Mouse (Mus musculus): ENCODE data around the gene Atg4c.

Gene Atg4c

DNA sequence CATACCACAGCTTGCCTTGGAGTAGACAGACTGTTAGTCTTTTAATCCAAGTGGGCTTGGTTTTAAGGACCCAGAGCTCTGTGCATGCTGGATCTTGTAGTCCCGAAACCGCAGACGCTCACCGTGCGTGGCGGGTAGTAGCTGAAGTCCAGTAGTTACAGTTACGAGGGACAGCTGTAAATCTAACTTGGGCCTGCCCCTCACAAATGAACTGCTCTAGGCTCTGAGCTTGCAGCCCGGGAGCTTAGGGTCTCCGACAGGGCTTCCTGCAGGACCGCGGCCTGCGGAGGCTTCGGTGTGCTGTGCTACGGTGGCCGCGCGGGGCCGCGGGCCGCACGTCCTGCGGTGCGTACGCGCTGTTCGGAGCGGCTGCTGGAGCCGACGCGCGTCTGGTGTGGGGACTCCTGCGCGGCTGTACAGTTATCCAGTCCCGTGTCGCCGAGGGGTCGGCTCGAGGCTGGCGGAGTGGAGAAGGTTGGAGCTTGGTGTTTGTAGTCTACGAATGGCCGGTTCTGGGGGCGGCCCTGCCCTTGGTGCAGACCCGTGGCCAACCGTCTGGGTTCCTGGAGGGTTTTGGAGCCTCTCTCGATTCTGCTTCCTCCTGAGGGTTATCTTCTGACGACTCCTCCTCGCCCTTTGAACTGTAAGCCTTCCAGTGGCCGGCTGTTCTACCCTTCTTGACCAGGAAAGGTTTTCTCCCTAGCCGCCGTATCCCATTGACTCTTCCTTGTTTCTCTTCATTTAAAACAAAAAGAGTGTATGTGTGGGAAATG is at the start of gene Atg4c:
TSS of gene Atg4c (plus strand) at position 125 of the 773 bp plus-strand sequence.
- peak; percentile 31; the same call in 1 of the 2 replicates for TF ChIP-seq GATA4 (IDR thresholded peaks at IDR 0.05; ENCODE audit: insufficient replicate concordance, low read length)

DNA sequence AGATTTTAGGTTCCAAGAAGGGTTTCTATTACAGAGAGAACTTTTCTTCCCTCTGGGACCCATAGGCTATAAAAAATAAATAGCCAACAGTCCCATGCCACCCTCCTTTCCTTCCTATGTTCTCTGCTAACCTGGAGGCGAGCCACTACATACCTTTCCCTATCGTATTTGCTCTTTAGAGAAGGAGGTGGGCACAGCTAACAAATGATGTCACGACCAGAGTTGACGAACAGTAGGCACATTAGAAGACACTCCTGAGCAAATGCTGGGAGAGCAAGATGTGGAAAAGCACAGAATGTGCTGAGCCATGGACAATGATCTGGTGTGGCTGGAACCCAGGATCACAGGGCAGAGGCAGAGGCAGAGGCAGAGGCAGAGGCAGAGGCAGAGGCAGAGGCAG is 42.3 kb upstream of the Atg4c start:
- no peak for TF ChIP-seq GATA4 (IDR thresholded peaks at IDR 0.05; ENCODE audit: insufficient replicate concordance, low read length)

DNA sequence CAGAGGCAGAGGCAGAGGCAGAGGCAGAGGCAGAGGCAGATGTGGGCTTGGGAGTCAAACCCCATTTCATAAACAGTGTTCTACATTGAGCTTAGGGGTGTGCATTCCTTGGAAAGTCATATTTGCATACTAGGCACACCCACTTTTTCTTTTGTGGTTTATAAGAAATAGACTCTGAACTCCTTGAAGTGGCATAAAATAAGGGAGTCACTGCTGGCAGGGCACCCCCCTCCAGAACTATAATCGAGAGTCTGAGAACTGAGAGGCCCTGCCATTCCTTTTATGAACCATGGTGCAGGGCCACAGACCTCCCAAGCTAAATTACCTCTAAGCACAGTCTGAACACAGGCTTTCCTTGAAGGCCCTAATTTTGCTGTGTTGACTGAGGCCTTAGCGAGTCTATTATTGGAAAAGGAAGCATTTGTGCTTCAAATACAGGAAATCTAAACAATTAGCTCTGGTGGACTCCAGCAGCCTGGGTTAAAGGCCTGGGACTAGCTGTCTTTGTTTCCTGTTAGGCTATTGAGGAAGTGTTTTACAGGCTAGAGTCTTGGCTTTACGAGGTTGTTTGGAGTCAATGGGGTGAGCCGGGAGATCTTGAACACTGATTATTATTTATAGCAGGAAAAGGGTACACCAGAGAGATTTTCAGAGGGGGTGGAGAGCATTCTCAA is 41.7 kb upstream of the Atg4c start:
- TF ChIP-seq GATA4 (IDR thresholded peaks at IDR 0.05; ENCODE audit: insufficient replicate concordance, low read length): no peak

DNA sequence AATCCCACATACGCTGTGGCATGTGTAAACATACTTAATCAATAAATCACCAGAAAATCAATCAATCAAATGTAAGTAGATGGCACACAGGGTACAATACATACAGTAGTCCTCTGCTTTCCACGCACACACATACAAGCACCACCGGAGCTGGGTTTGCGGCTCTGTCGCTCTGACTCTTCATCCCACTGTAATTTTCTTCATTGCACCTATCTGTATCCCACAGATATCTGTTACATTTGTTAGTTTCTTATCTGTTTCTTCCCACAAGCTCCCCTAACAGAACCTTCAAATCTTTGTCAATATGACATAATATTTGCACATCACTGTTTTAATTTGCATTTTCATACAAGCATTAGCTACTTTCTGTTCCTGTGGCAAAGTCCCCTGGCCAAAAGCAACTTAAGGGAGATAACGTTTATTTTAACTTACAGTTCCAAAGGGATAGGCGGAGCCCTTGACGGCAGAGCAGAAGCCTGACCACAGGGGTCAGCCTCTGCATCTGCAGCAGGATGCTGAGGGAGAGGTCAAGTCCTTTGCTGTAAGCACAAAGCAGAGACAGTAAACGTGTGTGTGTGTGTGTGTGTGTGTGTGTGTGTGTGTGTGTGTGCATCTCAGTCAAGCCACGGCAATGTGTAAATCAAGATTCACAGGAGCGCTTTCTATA is 37.0 kb upstream of the Atg4c start:
- no peak for TF ChIP-seq GATA4 (IDR thresholded peaks at IDR 0.05; ENCODE audit: insufficient replicate concordance, low read length)

GRCm38 (mm10) chr4:99158495-99158894 is 35.2 kb upstream of the Atg4c start:
- TF ChIP-seq GATA4 (IDR thresholded peaks at IDR 0.05; ENCODE audit: insufficient replicate concordance, low read length): no peak

- TF ChIP-seq GATA4 (IDR thresholded peaks at IDR 0.05; ENCODE audit: insufficient replicate concordance, low read length): no peak
These were observed 33.3 kb upstream of the Atg4c start for GRCm38 (mm10) chr4:99160414-99160813.

GRCm38 (mm10) chr4:99160899-99161298 is 32.8 kb upstream of the Atg4c start:
- no peak for TF ChIP-seq GATA4 (IDR thresholded peaks at IDR 0.05; ENCODE audit: insufficient replicate concordance, low read length)

DNA sequence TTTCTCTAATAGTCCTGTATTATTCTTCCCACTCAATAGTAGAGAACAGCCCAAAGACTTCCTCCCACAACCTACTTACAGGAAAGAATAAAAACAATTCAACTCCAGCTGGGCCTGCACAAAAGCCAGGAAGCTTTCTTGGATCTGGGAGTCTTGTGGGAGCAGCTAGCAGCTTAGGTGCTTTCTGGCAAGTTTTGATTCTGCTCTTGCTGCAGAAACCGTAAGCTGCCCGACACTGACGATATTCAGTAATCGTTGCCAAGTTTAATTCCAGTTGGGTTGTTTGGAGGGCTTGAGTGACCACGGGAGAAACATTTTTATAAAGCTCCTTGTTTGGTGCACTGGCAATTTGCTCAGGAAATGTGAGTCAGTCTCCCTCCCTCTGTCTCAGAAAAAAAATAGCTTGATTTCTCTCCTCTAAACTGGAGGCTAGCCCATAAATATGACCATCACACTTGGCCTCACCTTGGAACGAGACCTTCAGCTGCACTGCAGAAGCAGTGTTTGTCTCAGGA is 32.2 kb upstream of the Atg4c start:
- no peak for TF ChIP-seq GATA4 (IDR thresholded peaks at IDR 0.05; ENCODE audit: insufficient replicate concordance, low read length)

DNA sequence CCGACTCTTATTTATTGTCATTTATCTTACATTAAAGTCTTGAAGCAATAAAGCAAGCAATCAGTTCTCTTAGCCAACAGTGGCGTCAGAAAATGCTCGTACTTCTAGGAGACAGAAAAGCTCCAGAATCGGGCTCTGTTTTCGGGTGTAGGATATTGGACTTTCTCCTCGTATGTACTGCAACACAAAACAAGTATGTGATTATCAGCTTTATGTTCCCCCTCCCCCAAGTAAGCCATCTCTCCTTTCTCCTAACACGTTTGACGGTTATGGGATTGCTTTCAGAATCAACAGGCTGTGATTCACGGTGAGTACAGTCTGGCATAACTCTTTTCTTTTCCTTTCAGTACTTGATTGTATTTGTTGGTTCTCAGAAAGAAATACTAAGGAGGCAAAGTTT is 30.7 kb upstream of the Atg4c start:
- TF ChIP-seq GATA4 (IDR thresholded peaks at IDR 0.05; ENCODE audit: insufficient replicate concordance, low read length): no peak

- no peak for TF ChIP-seq GATA4 (IDR thresholded peaks at IDR 0.05; ENCODE audit: insufficient replicate concordance, low read length)
These were observed 30.2 kb upstream of the Atg4c start for GRCm38 (mm10) chr4:99163547-99163946.

GRCm38 (mm10) chr4:99168869-99169268 is 24.9 kb upstream of the Atg4c start:
- TF ChIP-seq GATA4 (IDR thresholded peaks at IDR 0.05; ENCODE audit: insufficient replicate concordance, low read length): no peak

DNA sequence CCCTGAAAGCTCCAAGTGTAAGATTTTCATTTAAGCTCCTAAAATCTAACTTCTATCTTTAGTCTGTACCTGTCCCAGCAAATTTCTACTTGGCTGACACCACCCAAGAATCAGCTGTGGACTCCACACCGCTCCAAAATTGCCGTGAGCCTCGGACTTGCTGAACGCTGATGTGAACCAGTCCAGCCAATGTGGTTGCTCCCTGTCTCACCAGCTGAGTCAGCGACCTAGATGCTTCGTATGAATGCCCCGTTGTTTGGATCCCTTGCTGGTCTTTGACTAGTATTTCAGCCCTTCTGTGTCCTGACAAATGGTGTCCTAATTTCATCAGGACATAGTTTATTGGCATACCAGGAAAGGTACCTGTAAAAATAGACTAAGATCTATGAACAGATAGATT is 19.5 kb upstream of the Atg4c start:
- TF ChIP-seq GATA4 (IDR thresholded peaks at IDR 0.05; ENCODE audit: insufficient replicate concordance, low read length): no peak

DNA sequence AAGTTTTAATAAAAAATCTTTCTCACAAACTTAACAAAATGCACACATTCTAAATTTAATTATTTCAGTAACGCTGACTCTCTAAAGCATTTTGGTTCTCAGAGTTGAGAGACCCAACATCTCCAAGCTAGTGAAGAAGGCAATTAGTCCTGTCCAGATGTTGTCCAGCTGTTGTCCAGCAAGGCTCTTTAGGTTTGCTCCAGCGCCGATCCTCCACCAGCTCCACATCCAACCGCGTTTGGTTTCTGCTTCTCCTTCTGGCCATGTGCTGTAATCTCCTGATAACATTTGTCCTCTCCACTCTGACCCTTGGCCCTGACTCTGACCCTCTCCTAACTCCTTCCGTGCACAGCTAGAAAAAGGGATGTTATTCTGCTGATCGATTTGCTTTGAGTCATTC is 16.9 kb upstream of the Atg4c start:
- no peak for TF ChIP-seq GATA4 (IDR thresholded peaks at IDR 0.05; ENCODE audit: insufficient replicate concordance, low read length)

GRCm38 (mm10) chr4:99177255-99177654 is 16.5 kb upstream of the Atg4c start:
- TF ChIP-seq GATA4 (IDR thresholded peaks at IDR 0.05; ENCODE audit: insufficient replicate concordance, low read length): no peak

DNA sequence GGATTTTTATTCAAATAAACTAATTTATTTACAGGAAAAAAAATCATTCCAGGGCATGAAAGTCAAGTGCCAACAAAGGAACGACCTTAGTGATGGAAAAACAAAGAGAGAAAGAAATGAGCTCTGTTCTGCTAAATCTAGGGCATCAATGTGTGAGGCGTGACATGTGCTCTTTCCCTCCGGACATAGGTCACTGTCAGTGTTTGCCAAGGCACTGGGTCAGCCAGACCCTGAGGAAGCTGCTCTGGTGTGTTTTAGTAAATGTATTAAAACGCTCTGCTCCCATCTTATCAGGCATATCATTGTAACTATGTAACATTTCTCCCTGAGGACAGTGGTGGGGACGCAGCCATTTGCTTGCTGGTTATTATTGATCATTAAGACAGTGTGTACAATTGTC is 14.9 kb upstream of the Atg4c start:
- 0 out of 2 replicates have a peak, but pooled peaks have one; percentile 18 for TF ChIP-seq GATA4 (IDR thresholded peaks at IDR 0.05; ENCODE audit: insufficient replicate concordance, low read length)
